Mouse (Mus musculus): ENCODE measurements around the gene Amy2a1.
"Not testable (repeated sequence)": the region's sequence is repeated elsewhere in the genome, so short reads cannot be mapped to it uniquely, and the experiment has no call there.

Amy2a1 gene

GRCm38 (mm10) chr3:113532328-113532727 lies at the start of gene Amy2a1:
Gene Amy2a1, minus strand, starts transcription at chr3:113532428.
- not testable (repeated sequence) for DNase-seq

GRCm38 (mm10) chr3:113574578-113574977 lies 42.4 kb upstream of the Amy2a1 start:
- DNase-seq: no peak

- DNase-seq: no peak
Measured at GRCm38 (mm10) chr3:113574138-113574537, 41.9 kb upstream of the Amy2a1 start.

- no peak for DNase-seq
Measured at GRCm38 (mm10) chr3:113572158-113572557, 39.9 kb upstream of the Amy2a1 start.

GRCm38 (mm10) chr3:113539692-113540091 lies 7.5 kb upstream of the Amy2a1 start:
- no peak for DNase-seq

All from lung, postnatal 14 days (tissue).